Mouse (Mus musculus): ENCODE data around the gene Hpn. TPM values are rescaled to one million over a fixed set of nuclear protein-coding genes. Genes with fewer than 3 reads are reported as not detected.
A peak's percentile ranks its signal among the peaks of the same experiment; 100 is the strongest.

Gene Hpn
- polyA plus RNA-seq, 1 experiment from 2014 or later: 21.2 TPM

- 31% methylated on average over 17 of the region's 17 CpGs for WGBS
- no peak for TF ChIP-seq CTCF (IDR thresholded peaks at IDR 0.05; ENCODE audit: low read depth)
- H3K4me1 ChIP-seq (replicated peaks; ENCODE audit: control insufficient read depth, insufficient read depth, low read length): 0 out of 2 replicates have a peak, but pooled peaks cover 7% of the 10 kb centered on the region
- peak; percentile 54 for ATAC-seq
- H3K9ac ChIP-seq (ENCODE audit: low read depth, low read length): no peak overlapping the region
- H3K27ac ChIP-seq (ENCODE audit: low read depth, low read length): no peak overlapping the region
- H3K9me3 ChIP-seq (ENCODE audit: control insufficient read depth): no peaks in the 10 kb centered on the region
- peak overlapping the region; percentile 71 for H3K4me2 ChIP-seq (replicated peaks; ENCODE audit: low read depth)
- H3K36me3 ChIP-seq (ENCODE audit: control insufficient read depth, insufficient read depth): no peaks in the 10 kb centered on the region
- no peaks in the 10 kb centered on the region for H3K27me3 ChIP-seq (replicated peaks; ENCODE audit: control insufficient read depth, insufficient read depth, low read length)
- peak overlapping the region; percentile 38 for H3K4me3 ChIP-seq (ENCODE audit: low read depth, low read length)
Measured at GRCm38 (mm10) chr7:31115587-31116043, 525 bp upstream of the Hpn start.

- Histone ChIP-seq H3K27ac (ENCODE audit: low read depth, low read length) (peak overlapping the region; percentile 28; the same call in 1 of the 2 replicates), H3K4me1 (replicated peaks; ENCODE audit: control insufficient read depth, insufficient read depth, low read length) (0 out of 2 replicates have a peak, but pooled peaks cover 7% of the 10 kb centered on the region), H3K4me2 (replicated peaks; ENCODE audit: low read depth) (peak overlapping the region; percentile 71), H3K27me3 (replicated peaks; ENCODE audit: control insufficient read depth, insufficient read depth, low read length) (no peaks in the 10 kb centered on the region), H3K9me3 (ENCODE audit: control insufficient read depth) (no peaks in the 10 kb centered on the region), H3K36me3 (ENCODE audit: control insufficient read depth, insufficient read depth) (no peaks in the 10 kb centered on the region), H3K4me3 (ENCODE audit: low read depth, low read length) (peak overlapping the region; percentile 38), H3K9ac (ENCODE audit: low read depth, low read length) (peak overlapping the region; percentile 46)
- peak; percentile 26; the same call in 1 of the 2 replicates for ATAC-seq
- TF ChIP-seq CTCF (IDR thresholded peaks at IDR 0.05; ENCODE audit: low read depth): peak; percentile 60
- 31% methylated on average over 10 of the region's 10 CpGs for WGBS
Measured at GRCm38 (mm10) chr7:31114646-31115045, 444 bp downstream of the Hpn start.

GRCm38 (mm10) chr7:31113800-31114199 lies 1.3 kb downstream of the Hpn start:
- WGBS: 65% methylated on average over 6 of the region's 6 CpGs
- no peak overlapping the region for H3K27ac ChIP-seq (ENCODE audit: low read depth, low read length)

GRCm38 (mm10) chr7:31112036-31112435 lies 3.1 kb downstream of the Hpn start:
- no peak for ATAC-seq
- no peak overlapping the region for H3K9ac ChIP-seq (ENCODE audit: low read depth, low read length)
- no peaks in the 10 kb centered on the region for H3K27me3 ChIP-seq (replicated peaks; ENCODE audit: control insufficient read depth, insufficient read depth, low read length)
- 41% methylated on average over 4 of the region's 4 CpGs for WGBS
- TF ChIP-seq CTCF (IDR thresholded peaks at IDR 0.05; ENCODE audit: low read depth): no peak
- H3K9me3 ChIP-seq (ENCODE audit: control insufficient read depth): no peaks in the 10 kb centered on the region
- H3K27ac ChIP-seq (ENCODE audit: low read depth, low read length): no peak overlapping the region
- no peak overlapping the region for H3K4me3 ChIP-seq (ENCODE audit: low read depth, low read length)
- 0 out of 2 replicates have a peak, but pooled peaks cover 7% of the 10 kb centered on the region for H3K4me1 ChIP-seq (replicated peaks; ENCODE audit: control insufficient read depth, insufficient read depth, low read length)
- no peak overlapping the region for H3K4me2 ChIP-seq (replicated peaks; ENCODE audit: low read depth)
- H3K36me3 ChIP-seq (ENCODE audit: control insufficient read depth, insufficient read depth): no peaks in the 10 kb centered on the region

More at GRCm38 (mm10) chr7:31113800-31114199, 1.3 kb downstream of the Hpn start:
- H3K27me3 ChIP-seq (replicated peaks; ENCODE audit: control insufficient read depth, insufficient read depth, low read length): no peaks in the 10 kb centered on the region
- no peak overlapping the region for H3K4me3 ChIP-seq (ENCODE audit: low read depth, low read length)
- 0 out of 2 replicates have a peak, but pooled peaks cover 7% of the 10 kb centered on the region for H3K4me1 ChIP-seq (replicated peaks; ENCODE audit: control insufficient read depth, insufficient read depth, low read length)
- H3K4me2 ChIP-seq (replicated peaks; ENCODE audit: low read depth): peak overlapping the region; percentile 71
- H3K9me3 ChIP-seq (ENCODE audit: control insufficient read depth): no peaks in the 10 kb centered on the region
- H3K36me3 ChIP-seq (ENCODE audit: control insufficient read depth, insufficient read depth): no peaks in the 10 kb centered on the region
- TF ChIP-seq CTCF (IDR thresholded peaks at IDR 0.05; ENCODE audit: low read depth): no peak
- no peak for ATAC-seq
- no peak overlapping the region for H3K9ac ChIP-seq (ENCODE audit: low read depth, low read length)

DNA sequence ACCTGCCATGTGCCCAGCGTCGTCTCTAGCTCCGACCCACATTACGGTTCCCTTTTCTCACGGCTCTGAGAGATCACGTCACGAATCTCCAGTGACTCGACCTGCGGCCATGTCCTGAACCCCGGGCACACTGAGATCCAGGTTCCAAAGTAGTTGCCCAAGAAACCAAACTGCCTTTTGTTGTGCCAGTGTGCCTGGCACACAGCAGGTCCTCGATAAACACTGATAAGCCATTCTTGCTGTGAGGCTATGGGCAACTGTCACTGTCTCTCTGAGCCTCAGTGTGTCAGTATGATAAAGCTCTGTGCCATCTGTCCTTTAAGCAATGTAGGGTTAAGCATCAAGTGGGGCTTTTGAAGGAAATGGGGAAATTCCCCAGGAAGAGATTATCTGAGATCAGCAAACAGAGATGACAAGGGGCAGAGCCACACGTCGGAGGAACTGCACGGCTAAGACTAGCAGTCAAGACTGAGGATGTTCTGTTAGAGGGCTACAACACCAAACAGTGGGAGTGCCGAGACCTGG lies 4.2 kb downstream of the Hpn start:
- Histone ChIP-seq H3K27ac (ENCODE audit: low read depth, low read length) (no peak overlapping the region), H3K4me3 (ENCODE audit: low read depth, low read length) (no peak overlapping the region), H3K4me2 (replicated peaks; ENCODE audit: low read depth) (no peak overlapping the region), H3K9ac (ENCODE audit: low read depth, low read length) (no peak overlapping the region), H3K9me3 (ENCODE audit: control insufficient read depth) (no peaks in the 10 kb centered on the region), H3K27me3 (replicated peaks; ENCODE audit: control insufficient read depth, insufficient read depth, low read length) (no peaks in the 10 kb centered on the region), H3K36me3 (ENCODE audit: control insufficient read depth, insufficient read depth) (no peaks in the 10 kb centered on the region), H3K4me1 (replicated peaks; ENCODE audit: control insufficient read depth, insufficient read depth, low read length) (0 out of 2 replicates have a peak, but pooled peaks cover 6% of the 10 kb centered on the region)
- 73% methylated on average over 15 of the region's 15 CpGs for WGBS
- TF ChIP-seq CTCF (IDR thresholded peaks at IDR 0.05; ENCODE audit: low read depth): no peak
- no peak for ATAC-seq

DNA sequence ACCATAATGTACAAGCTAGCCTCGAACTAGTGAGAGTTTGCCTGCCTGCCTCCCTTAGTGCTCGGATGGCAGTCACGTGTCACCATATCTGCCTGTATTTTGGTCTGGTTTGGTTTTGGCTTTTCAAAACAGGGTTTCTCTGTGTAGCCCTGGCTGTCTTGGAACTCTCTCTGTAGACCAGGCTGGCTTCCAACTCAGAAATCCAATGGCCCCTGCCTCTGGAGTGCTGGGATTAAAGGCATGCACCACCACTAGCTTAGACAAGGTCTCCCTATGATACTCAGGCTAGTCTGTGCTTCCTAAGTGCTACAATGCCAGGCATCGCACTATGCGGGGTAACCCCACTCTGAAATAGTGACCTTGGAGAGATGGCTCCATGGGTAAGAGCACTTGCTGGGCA lies 5.3 kb downstream of the Hpn start:
- no peak for ATAC-seq
- WGBS: 90% methylated on average over 5 of the region's 5 CpGs

More for the DNA sequence above, 5.3 kb downstream of the Hpn start:
- Histone ChIP-seq H3K4me2 (replicated peaks; ENCODE audit: low read depth) (no peak overlapping the region), H3K4me1 (replicated peaks; ENCODE audit: control insufficient read depth, insufficient read depth, low read length) (no peaks in the 10 kb centered on the region), H3K9ac (ENCODE audit: low read depth, low read length) (no peak overlapping the region), H3K36me3 (ENCODE audit: control insufficient read depth, insufficient read depth) (no peaks in the 10 kb centered on the region), H3K9me3 (ENCODE audit: control insufficient read depth) (no peaks in the 10 kb centered on the region), H3K4me3 (ENCODE audit: low read depth, low read length) (no peak overlapping the region), H3K27me3 (replicated peaks; ENCODE audit: control insufficient read depth, insufficient read depth, low read length) (no peaks in the 10 kb centered on the region), H3K27ac (ENCODE audit: low read depth, low read length) (no peak overlapping the region)
- no peak for TF ChIP-seq CTCF (IDR thresholded peaks at IDR 0.05; ENCODE audit: low read depth)
